Mouse (Mus musculus): ENCODE measurements at regions not wholly inside any gene's neighbourhood (a gene's known extent, or its start where the extent isn't known, plus 50 kb on each side); places are given as distances from the start of the nearest gene placed in this dataset.

GRCm38 (mm10) chr6:49523184-49523583, 127.8 kb downstream of the Stk31 start:
- in situ Hi-C loops (cut with MboI; ENCODE audit: low sequenced_read_pairs), result loop anchor here (25.0 kb wide), 4 partner anchors 389 to 989 kb away; no protein-coding TSS in a partner anchor

- in situ Hi-C loops (cut with MboI; ENCODE audit: low sequenced_read_pairs), result loop anchor here (25.0 kb wide), 4 partner anchors 389 to 989 kb away; no protein-coding TSS in a partner anchor
Measured at GRCm38 (mm10) chr6:49523696-49524095, 128.3 kb downstream of the Stk31 start.

GRCm38 (mm10) chr6:49533956-49534355, 138.6 kb downstream of the Stk31 start:
- in situ Hi-C loops (cut with MboI; ENCODE audit: low sequenced_read_pairs), result no loop called here

DNA sequence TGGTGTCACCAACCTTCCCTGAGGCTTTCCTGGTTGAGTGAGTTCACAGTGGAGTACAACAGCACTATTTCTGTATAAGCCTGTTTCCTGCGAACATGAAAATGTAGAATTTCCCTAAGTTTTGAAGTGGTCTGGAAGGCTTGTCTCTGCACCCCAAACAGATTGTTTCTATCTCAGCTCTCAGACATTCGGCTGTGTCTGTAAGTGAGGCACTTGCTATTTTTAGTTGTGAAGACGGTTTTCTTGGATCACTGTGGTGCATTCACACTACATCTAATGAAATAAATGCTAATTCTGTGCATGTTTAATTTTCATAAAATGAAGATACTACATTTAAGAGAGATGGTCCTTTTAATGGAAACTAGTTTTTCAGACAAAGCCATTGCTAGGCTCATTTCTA, 139.1 kb downstream of the Stk31 start:
- in situ Hi-C loops (cut with MboI; ENCODE audit: low sequenced_read_pairs), result no loop called here

DNA sequence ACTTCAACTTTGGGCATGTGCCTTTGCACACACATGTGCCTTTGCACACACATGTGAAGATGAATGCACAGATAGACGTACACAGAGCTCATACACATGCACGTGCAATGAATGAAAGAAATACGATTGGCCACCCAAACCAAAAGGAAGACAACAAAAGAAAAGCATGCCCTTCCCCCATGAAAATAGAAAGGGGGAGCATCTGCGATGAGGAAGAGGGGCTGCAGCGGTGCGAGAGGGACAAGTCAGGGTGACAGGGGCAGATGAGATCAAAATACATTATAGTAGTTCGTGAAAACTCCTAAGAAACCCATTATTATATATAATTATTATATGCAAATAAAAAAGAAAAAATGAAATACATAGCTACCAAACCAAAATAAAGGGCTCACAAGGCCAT, 149.5 kb downstream of the Stk31 start:
- in situ Hi-C loops (cut with MboI; ENCODE audit: low sequenced_read_pairs), result no loop called here

DNA sequence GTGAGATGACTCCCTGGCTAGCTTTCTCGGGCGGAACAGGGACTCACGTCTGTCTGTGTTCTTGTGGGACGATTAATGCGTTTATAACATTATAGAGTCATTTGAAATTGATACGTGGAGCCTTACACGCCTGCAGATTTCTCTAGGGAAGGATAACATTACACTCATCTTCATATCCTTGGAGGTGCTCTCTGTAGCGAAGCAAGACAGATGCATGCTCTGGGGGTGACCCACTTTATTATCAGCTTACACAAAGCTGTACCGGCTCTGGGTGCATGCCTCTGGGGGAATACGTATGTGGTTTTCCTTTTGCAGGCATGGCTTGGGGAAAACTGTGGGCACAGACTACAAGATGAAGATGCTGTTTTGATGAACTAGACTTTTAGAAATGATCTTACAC, 159.7 kb downstream of the Stk31 start:
- in situ Hi-C loops (cut with MboI; ENCODE audit: low sequenced_read_pairs), result no loop called here

DNA sequence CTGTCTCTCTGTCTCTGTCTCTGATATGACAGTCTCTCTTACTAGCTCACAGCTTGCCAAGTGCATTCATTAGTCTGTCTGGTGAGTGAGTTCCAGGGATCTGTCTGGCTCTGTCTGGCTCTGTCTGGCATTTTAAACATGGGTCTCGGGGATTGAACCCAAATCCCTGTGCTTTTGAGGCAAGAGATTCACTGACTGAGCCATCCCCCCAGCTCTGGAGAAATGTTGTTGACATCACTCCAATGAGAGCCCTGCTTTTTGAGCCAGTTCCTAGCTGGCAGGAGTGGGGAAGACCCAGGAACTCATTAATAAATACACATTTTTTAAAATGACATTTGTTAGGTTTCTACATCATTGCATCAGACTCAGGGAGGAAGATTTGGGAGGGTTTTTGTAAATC, 163.1 kb downstream of the Stk31 start:
- in situ Hi-C loops (cut with MboI; ENCODE audit: low sequenced_read_pairs), result no loop called here

DNA sequence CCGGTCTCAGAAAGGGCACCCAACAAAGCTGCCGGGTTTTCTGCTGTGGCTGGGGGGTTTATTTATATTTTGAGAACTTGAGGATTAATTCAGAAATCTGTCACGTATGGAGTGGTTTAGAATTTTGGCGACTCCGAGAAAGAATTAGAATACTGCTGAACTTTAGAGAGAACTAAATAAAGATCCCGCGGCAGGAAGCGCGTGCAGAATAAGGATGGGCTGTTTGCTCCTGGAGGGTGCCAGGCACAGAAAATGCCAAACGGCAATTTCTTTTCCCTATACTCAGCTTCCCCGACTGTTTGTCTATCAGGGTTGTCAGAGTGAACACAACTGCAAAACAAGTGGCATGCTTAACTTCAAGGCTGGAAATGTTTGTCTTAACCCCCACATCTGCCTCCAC, 163.7 kb downstream of the Stk31 start:
- in situ Hi-C loops (cut with MboI; ENCODE audit: low sequenced_read_pairs), result no loop called here

GRCm38 (mm10) chr6:49578340-49578739, 182.9 kb downstream of the Stk31 start:
- in situ Hi-C loops (cut with MboI; ENCODE audit: low sequenced_read_pairs), result no loop called here

DNA sequence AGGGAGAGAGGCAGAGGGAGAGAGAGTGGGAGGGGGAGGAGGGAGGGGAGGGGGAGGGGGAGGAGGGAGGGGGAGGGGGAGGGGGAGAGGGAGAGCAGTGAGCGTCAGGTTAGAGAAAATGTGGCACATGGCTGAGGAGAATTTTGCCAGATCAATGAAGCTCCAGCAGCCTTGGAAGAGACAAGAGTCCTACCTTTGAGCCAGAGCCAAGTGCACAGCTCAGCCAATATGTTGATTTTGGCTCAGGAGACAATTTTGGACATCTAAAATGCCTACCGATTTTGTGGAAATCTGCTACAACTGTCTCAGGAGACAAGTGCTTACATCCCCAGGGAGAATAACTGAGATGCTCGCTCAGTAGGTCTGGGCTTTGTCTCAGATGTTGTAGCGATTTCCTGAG, 184.3 kb downstream of the Stk31 start:
- in situ Hi-C loops (cut with MboI; ENCODE audit: low sequenced_read_pairs), result no loop called here

GRCm38 (mm10) chr6:49582040-49582707, 186.8 kb downstream of the Stk31 start:
- in situ Hi-C loops (cut with MboI; ENCODE audit: low sequenced_read_pairs), result no loop called here

DNA sequence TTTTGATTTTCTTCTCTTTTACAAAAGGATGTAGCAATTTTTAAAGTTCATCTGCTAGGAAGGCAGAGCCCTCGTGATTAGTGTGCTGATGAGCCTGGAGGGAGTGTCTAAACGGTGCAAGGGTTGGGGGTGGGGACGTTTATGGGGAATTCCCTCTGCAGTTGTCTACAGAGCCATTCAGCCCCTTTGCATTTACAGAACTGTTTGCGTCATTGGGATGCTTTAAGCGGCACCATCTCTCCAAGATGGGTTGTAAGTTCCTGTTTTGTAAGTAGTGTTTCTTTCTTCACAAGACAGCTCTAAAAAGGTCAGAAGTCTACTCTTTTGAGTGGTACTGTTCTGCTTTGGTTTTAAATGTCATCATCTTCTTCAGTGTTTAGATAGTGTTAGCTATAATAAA, 191.1 kb downstream of the Stk31 start:
- in situ Hi-C loops (cut with MboI; ENCODE audit: low sequenced_read_pairs), result no loop called here

DNA sequence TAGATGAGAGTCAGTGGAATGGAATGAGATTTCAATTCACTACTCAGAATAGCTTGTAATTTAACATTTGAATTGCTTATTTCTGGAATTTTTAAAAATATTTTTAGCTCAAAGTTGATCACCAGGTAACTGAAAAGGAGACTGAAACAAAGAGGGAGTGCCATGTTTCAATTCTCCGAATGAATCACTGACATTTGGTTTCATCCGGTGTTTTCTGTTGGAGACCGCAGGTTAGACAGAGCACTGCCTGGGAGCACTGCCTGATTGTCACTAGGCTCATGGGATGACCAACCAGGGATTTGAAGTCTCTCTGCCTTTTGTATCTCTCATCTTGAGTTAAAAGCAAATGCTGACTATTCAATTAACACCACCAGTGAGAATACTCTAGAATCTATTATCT, 193.3 kb downstream of the Stk31 start:
- in situ Hi-C loops (cut with MboI; ENCODE audit: low sequenced_read_pairs), result no loop called here

DNA sequence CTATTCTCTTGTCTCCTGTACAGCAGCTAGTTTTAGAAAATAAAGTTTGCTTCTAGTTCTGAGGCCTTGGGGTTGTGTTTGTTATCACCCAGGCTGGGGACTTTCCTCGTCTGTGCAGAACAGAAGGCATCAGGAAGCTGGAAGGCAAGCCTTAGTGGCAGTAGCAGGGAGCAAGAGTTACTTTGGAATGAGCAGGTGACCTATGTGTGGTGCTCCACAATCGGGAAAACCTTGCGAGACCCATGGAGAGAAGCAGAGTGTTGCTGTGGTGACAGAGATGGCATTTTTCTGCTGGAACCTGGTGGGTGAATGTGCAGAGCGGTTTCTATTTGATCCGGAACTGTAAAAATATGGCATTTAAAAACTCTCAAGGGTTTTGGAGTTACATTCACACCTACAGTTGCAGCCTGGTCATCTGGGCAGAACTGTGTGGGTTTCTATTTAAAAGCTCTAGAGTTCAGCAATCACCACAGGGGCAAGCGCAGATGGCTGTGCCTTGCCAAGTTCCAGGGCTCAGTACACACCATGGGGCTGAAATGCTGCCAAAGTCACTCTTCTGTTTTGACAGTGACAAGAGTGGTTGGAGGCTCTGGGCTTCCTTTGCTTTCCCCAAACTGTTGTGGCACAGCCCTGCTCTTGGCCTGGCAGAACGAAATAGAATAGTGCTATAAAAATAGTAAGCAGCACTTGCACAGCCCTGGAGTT, 195.7 kb downstream of the Stk31 start:
- in situ Hi-C loops (cut with MboI; ENCODE audit: low sequenced_read_pairs), result no loop called here

- in situ Hi-C loops (cut with MboI; ENCODE audit: low sequenced_read_pairs), result no loop called here
Measured at GRCm38 (mm10) chr6:49591632-49592000, 196.2 kb downstream of the Stk31 start.

DNA sequence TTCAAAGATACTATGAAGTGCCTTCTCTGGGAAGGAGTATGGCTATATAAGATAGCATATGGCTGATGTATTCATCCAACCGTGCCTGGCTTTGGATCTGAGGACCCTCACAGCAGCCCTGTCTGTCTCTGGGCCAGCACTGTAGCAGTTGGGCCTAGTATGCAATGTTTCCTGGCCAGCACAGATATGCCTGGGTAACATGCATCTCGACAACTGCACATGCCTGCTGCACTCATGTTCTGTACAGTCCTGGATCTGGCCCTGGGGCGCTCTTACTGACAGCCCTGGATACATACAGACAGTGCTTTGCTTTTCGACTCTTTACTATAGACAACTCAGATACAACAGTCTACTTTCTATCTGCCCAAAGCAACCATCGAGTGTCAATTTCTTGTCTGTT, 197.3 kb downstream of the Stk31 start:
- in situ Hi-C loops (cut with MboI; ENCODE audit: low sequenced_read_pairs), result no loop called here

DNA sequence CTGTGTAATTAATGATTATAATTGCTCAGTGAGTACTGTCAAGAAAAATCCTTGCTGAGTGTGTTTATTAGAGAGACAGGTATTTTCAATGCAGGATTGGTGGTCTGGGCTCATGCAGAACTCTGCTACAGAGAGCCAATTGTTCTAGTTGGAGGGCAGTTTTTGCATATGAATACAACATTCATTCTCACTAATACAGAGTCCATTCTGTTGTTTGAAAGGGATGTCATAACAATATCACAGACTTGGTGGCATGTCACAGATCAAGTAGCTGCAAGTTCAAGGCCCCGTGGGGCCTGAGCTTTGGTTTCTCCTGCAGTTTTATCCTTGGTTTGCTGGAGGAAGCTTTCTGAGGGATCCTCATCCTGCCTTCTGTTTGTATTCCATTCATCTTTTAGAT, 207.8 kb downstream of the Stk31 start:
- in situ Hi-C loops (cut with MboI; ENCODE audit: low sequenced_read_pairs), result no loop called here

GRCm38 (mm10) chr6:49603844-49604243, 208.4 kb downstream of the Stk31 start:
- in situ Hi-C loops (cut with MboI; ENCODE audit: low sequenced_read_pairs), result no loop called here

DNA sequence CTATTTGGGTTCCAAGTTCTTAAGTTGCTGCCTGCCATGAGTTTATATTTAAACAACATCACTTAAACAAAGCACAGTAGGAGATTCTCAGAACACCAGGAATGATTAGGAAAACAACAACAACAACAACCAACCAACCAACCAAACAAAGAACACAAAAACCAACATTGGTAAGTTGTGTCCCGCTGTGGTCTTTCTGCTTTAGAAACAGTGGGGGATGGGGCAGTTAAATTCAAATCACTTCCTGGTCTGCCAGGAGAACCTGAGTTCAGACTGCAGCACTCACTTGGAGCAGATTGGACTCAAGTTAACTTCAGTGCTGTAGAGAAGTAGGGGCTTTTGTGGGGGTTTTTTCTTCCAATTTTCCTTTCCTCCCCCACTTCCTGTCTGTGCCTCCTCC, 210.6 kb downstream of the Stk31 start:
- in situ Hi-C loops (cut with MboI; ENCODE audit: low sequenced_read_pairs), result no loop called here

DNA sequence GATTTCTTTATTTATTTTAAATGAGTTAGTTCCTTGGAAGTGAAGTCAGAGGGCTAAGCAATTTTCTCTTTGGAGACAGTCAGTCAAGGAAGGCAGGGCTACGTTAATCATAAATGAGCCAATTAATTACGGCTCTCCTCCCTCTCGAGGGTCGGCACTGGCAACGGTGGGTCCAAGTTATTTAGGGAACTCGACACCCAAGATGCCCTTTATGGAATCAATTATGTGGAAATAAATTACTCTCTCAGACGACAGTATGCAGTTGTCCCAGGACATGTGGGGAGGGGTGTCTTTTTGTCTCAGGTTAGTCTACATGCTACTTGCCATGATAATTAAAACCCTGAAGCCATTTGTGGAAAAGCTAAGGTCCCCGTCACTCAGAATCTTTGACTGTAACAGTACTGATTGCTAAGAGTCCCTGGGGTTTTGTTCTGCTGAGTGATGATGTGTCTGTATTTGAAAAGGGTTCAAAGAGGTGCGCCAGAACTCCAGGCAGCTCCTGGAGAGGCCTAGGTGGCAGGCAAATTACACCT, 211.3 kb downstream of the Stk31 start:
- in situ Hi-C loops (cut with MboI; ENCODE audit: low sequenced_read_pairs), result no loop called here

GRCm38 (mm10) chr6:49624080-49624479, 198.4 kb upstream of the Npy start:
- in situ Hi-C loops (cut with MboI; ENCODE audit: low sequenced_read_pairs), result no loop called here

- in situ Hi-C loops (cut with MboI; ENCODE audit: low sequenced_read_pairs), result no loop called here
Measured at GRCm38 (mm10) chr6:49624564-49624963, 197.9 kb upstream of the Npy start.
